Mouse (Mus musculus) kidney, adult 2 months (tissue): ENCODE results near the gene Nmb. TPM values are rescaled to one million over a fixed set of nuclear protein-coding genes. Genes with fewer than 3 reads are reported as not detected.

Experiments used
- DNase-seq: peaks from one replicate; pipeline ENCODE4 v3.0.0; 2021
- H3K27ac ChIP-seq: fragments of 200-500 bp; 2 replicates; pipeline ENCODE4 v1.5.1; 2012; ENCODE audit warnings: low read depth, low read length, control low read depth, inconsistent platforms; ENCODE audit not compliant: insufficient read depth
- H3K27me3 ChIP-seq: fragments of 200-500 bp; replicated peaks from 2 replicates; pipeline ENCODE4 v1.6.1; 2012; ENCODE audit warnings: mild to moderate bottlenecking, moderate library complexity, low read length, inconsistent platforms; ENCODE audit not compliant: control insufficient read depth, insufficient read depth
- H3K36me3 ChIP-seq: fragments of 200-500 bp; 2 replicates; pipeline ENCODE4 v1.6.1; 2012; ENCODE audit warnings: mild to moderate bottlenecking, moderate library complexity, low read length, inconsistent platforms; ENCODE audit not compliant: control insufficient read depth, insufficient read depth
- H3K4me1 ChIP-seq: fragments of 200-500 bp; 2 replicates; pipeline ENCODE4 v1.6.1; 2011; ENCODE audit warnings: low read length; ENCODE audit not compliant: control insufficient read depth, insufficient read depth
- H3K4me3 ChIP-seq: fragments of 200-500 bp; 2 replicates; pipeline ENCODE4 v1.5.1; 2011; ENCODE audit warnings: mild to moderate bottlenecking, low read depth, low read length, control low read depth; ENCODE audit not compliant: insufficient read depth
- CTCF ChIP-seq: fragments of 200-500 bp; conservative IDR thresholded peaks from 2 replicates; pipeline ENCODE4 v1.5.1; 2011; ENCODE audit warnings: low read depth, mild to moderate bottlenecking, control low read depth, low read length, moderate library complexity, mixed read lengths; ENCODE audit not compliant: insufficient read depth, insufficient read length
- POLR2A ChIP-seq: fragments of 200-500 bp; IDR thresholded peaks from one replicate; pipeline ENCODE4 v1.6.1; 2011; ENCODE audit warnings: low read depth, low read length, control low read depth
- WGBS: fragments of 180-500 bp; shearing (Covaris S2); methylation state at CpG from one replicate; pipeline ENCODE4 v1.1.7; 2018; 5-methylcytosine and 5-hydroxymethylcytosine counted together
- polyA plus RNA-seq: library from polyadenylated mRNA; depleted of rRNA; stranded (reverse); fragments of >200 nt; gene quantifications from 2 replicates; pipeline ENCODE4 v1.2.3, GENCODE M21; 2012

Gene Nmb
- polyA plus RNA-seq, 1 experiment, result 5.0 TPM

DNA sequence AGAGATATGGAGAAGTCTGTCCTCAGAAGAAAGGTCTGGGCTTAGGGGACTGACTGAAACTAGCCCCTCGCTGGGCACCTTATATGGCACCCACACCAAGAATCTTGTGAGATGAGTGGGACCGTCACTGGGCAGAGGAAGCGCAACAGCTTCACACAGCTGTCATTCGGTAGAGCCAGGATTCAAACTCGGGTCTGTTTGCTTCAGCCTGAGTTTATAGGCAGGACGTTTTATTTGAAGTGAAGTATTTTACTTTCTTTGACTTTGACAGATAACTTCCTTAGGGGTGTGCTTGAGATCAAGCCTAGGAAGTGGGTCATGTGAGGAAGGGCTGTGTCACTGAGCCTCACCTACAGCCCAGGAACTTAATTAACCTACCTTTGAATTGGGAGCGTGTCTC, 39.4 kb downstream of the Nmb start:
- Histone ChIP-seq H3K27ac (peak overlapping the region; percentile 0; the same call in 1 of the 2 replicates), H3K36me3 (peaks cover 3% of the 10 kb centered on the region; the same call in 1 of the 2 replicates), H3K27me3 (no peaks in the 10 kb centered on the region), H3K4me3 (no peak overlapping the region), H3K4me1 (peaks cover 21% of the 10 kb centered on the region)
- TF ChIP-seq CTCF (no peak), POLR2A (no peak)
- DNase-seq, result no peak
- 84% methylated on average over 7 of the region's 7 CpGs for WGBS

DNA sequence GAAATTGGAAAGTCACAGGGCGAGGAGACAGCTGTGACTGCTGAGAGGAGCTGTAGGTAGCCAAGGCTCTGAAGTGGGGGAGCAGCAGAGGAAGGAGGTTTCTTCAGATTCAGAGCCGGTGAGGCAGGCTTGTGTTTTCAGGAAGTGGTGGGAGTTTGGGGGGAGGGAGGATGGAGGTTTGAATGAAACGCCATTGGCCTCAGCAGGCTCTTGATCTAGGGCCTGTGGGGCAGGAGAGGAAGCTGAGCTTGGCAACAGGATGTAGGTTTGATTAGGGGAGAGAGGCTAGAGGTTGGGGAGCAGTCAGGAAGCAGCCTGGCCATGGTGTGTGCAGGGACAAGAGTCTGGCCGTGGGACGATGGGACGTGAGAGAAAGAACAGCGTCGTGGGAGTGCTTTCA, 40.0 kb downstream of the Nmb start:
- Histone ChIP-seq H3K27me3 (no peaks in the 10 kb centered on the region), H3K27ac (peak overlapping the region; percentile 56), H3K4me3 (no peak overlapping the region), H3K36me3 (peaks cover 3% of the 10 kb centered on the region; the same call in 1 of the 2 replicates), H3K4me1 (peaks cover 24% of the 10 kb centered on the region)
- TF ChIP-seq POLR2A (no peak), CTCF (no peak)
- 51% methylated on average over 8 of the region's 8 CpGs for WGBS
- DNase-seq, result peak; percentile 15

DNA sequence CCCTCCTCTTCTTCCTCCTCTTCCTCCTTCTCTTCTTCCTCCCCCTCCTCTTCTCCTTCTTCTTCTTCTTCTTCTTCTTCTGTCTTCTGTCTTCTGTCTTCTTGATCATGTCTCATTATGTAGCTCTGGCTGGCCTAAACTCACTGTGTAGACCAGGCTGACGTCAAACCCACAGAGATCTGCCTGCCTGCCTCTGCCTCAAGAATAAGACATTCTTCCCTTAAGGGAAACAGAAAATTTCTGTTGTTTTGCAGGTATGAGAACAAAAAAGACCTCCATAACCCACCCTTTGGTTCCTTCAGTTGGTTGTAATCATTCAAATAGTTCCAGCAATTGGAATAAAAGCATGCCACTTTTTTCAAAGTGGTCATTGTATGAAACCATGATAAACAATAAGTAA, 40.7 kb downstream of the Nmb start:
- Histone ChIP-seq H3K4me3 (no peak overlapping the region), H3K4me1 (peaks cover 24% of the 10 kb centered on the region), H3K27me3 (no peaks in the 10 kb centered on the region), H3K36me3 (peaks cover 3% of the 10 kb centered on the region; the same call in 1 of the 2 replicates), H3K27ac (peak overlapping the region; percentile 5; the same call in 1 of the 2 replicates)
- 50% methylated on average over 1 of the region's 1 CpGs for WGBS
- no peak for TF ChIP-seq POLR2A
- TF ChIP-seq CTCF, result no peak
- no peak for DNase-seq

DNA sequence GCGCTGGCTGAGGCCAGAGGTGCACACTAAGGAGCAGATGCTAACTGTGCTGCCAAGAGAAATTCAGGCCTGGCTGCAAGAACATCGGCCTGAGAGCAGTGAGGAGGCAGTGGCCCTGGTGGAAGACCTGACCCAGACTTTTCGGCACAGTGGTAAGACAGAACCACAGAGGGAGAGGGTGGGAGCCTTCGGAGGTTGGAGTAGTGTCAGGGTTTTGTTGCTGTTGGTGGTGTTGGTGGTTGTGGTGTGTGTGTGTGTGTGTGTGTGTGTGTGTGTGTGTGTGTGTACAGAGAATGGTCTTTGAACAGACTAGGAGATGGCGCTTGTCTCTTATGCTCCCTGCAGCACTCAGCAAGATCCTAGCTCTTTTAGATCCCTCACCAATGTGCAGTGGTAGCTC, 41.4 kb downstream of the Nmb start:
- H3K27ac ChIP-seq, result peak overlapping the region; percentile 15; the same call in 1 of the 2 replicates
- H3K4me1 ChIP-seq, result peaks cover 24% of the 10 kb centered on the region
- no peak for DNase-seq
- 68% methylated on average over 5 of the region's 5 CpGs for WGBS
- H3K27me3 ChIP-seq, result no peaks in the 10 kb centered on the region
- TF ChIP-seq CTCF (no peak), POLR2A (no peak)
- no peak overlapping the region for H3K4me3 ChIP-seq
- H3K36me3 ChIP-seq, result peaks cover 3% of the 10 kb centered on the region; the same call in 1 of the 2 replicates

DNA sequence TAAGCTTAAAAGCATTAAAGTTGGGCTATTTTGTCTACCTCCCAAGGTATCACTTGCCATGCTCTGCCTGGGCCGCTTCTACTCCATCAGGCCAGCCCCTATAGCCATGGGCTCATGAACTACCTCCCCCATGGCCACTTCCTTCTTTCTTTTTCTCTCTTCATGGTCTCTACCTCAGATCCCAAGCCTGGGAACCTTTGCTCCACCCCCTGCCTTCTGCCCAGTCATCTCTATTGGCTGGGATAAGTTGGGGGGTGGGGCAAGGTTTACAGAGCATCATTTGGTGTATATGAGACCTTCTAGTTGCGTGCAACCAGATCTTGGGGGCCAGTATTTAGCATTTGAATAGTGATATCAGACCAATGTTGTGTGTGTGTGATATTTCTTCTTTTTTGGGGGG, 42.4 kb downstream of the Nmb start:
- no peak overlapping the region for H3K4me3 ChIP-seq
- no peak overlapping the region for H3K27ac ChIP-seq
- DNase-seq, result no peak
- H3K27me3 ChIP-seq, result no peaks in the 10 kb centered on the region
- 87% methylated on average over 2 of the region's 2 CpGs for WGBS
- TF ChIP-seq CTCF, result no peak
- no peak for TF ChIP-seq POLR2A
- no peaks in the 10 kb centered on the region for H3K36me3 ChIP-seq
- peaks cover 24% of the 10 kb centered on the region for H3K4me1 ChIP-seq

DNA sequence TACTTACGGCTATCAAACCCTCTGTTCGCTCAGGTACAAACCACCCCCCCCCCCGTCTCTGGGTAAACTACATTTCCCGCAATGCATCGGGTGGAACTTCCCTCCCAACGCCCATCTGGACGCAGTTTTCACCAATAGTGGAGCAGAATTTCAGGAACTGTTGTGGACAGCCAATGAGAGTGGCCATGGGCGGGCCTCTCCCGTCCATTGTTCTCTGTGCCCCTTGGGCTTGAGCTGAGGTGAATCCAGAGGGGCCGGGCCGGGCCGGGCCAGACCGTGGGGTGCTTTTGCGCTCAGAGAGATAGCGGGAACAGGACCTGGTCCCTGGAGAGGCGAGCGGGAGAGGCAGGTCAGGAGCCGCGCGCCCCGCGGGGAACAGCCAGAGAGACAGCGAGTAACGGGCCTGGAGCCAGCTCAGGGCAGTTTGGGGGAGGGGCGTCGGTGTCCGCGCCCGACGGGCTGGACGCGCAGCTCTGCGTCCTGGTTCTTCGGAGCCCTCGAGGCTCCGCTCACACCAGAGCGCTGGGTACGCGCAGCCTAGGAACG, 44.1 kb downstream of the Nmb start, which contains the start of gene Zscan2:
Gene Zscan2, plus strand, starts transcription at position 192 of the 546 bp plus-strand sequence.
- Histone ChIP-seq H3K36me3 (no peaks in the 10 kb centered on the region), H3K27ac (peak within 1 kb of the TSS; percentile 73), H3K27me3 (no peaks in the 10 kb centered on the region), H3K4me1 (peaks cover 12% of the 10 kb centered on the region), H3K4me3 (peak within 1 kb of the TSS; percentile 86)
- peak; percentile 97 for DNase-seq
- under 1% methylated on average over 40 of the region's 40 CpGs for WGBS
- TF ChIP-seq CTCF (no peak), POLR2A (no peak)

DNA sequence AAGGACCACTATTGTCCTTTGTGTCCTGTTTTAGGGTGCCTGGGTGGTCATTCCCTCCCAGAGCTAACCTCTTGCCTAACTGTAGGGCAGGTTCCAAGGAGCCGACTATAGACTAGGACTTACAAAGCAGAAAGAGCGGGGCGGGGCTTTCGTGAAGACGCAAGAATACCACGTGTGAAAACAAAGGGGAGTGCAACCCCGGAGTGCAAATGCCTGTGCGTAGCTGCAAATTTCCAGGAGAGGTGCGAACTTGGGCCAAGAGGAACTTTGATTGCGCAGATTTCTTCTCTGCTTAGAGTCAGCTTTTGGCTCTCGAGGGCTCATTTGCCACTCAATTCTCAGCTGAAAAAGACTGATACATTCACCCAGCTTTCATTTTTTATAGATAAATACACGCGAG, 44.6 kb downstream of the Nmb start:
- under 1% methylated on average over 13 of the region's 13 CpGs for WGBS
- peaks cover 10% of the 10 kb centered on the region for H3K4me1 ChIP-seq
- H3K4me3 ChIP-seq, result peak overlapping the region; percentile 51
- H3K36me3 ChIP-seq, result no peaks in the 10 kb centered on the region
- DNase-seq, result peak; percentile 78
- peak overlapping the region; percentile 13; the same call in 1 of the 2 replicates for H3K27ac ChIP-seq
- TF ChIP-seq POLR2A (no peak), CTCF (no peak)
- no peaks in the 10 kb centered on the region for H3K27me3 ChIP-seq
